Mouse (Mus musculus): ENCODE results near the gene Cd209g.
"Not testable (repeated sequence)": the region's sequence is repeated elsewhere in the genome, so short reads cannot be mapped to it uniquely, and the experiment has no call there.

Gene Cd209g

GRCm38 (mm10) chr8:4133798-4134197 is at the start of gene Cd209g:
Cd209g (plus strand) TSS chr8:4134098.
- no peak for DNase-seq

- DNase-seq, result not testable (repeated sequence)
Observed at GRCm38 (mm10) chr8:4087180-4087722, 46.6 kb upstream of the Cd209g start.

GRCm38 (mm10) chr8:4088514-4088913 is 45.4 kb upstream of the Cd209g start:
- DNase-seq, result not testable (repeated sequence)

GRCm38 (mm10) chr8:4105735-4106134 is 28.2 kb upstream of the Cd209g start, which contains the start of gene Cd209f:
Cd209f (minus strand) TSS chr8:4105835.
- not testable (repeated sequence) for DNase-seq

- DNase-seq, result peak; percentile 68
Observed at GRCm38 (mm10) chr8:4139660-4140646, 6.1 kb downstream of the Cd209g start.

GRCm38 (mm10) chr8:4141721-4142120 is 7.8 kb downstream of the Cd209g start:
- no peak for DNase-seq

- no peak for DNase-seq
Observed at GRCm38 (mm10) chr8:4147272-4147671, 13.4 kb downstream of the Cd209g start.

GRCm38 (mm10) chr8:4154878-4155277 is 21.0 kb downstream of the Cd209g start:
- no peak for DNase-seq

GRCm38 (mm10) chr8:4162786-4163185 is 28.9 kb downstream of the Cd209g start:
- no peak for DNase-seq

- no peak for DNase-seq
Observed at GRCm38 (mm10) chr8:4165176-4165851, 31.4 kb downstream of the Cd209g start.

- DNase-seq, result peak; percentile 97
Observed at GRCm38 (mm10) chr8:4165852-4166751, 32.2 kb downstream of the Cd209g start, which contains the start of gene Evi5l. Evi5l (plus strand) TSS chr8:4166567.

- DNase-seq, result no peak
Observed at GRCm38 (mm10) chr8:4166881-4167525, 33.1 kb downstream of the Cd209g start.

- DNase-seq, result no peak
Observed at GRCm38 (mm10) chr8:4167918-4168317, 34.0 kb downstream of the Cd209g start.

GRCm38 (mm10) chr8:4172486-4172885 is 38.6 kb downstream of the Cd209g start:
- DNase-seq, result no peak

GRCm38 (mm10) chr8:4174018-4174417 is 40.1 kb downstream of the Cd209g start:
- DNase-seq, result no peak

GRCm38 (mm10) chr8:4183409-4183808 is 49.5 kb downstream of the Cd209g start:
- no peak for DNase-seq

- no peak for DNase-seq
Observed at GRCm38 (mm10) chr8:4186151-4186550, 52.3 kb downstream of the Cd209g start.

Data from right cerebral cortex, postnatal 25 days (tissue).